Mouse (Mus musculus) forebrain, embryonic 14.5 days (tissue): ENCODE measurements at regions not wholly inside any gene's neighbourhood (a gene's known extent, or its start where the extent isn't known, plus 50 kb on each side); places are given as distances from the start of the nearest gene placed in this dataset.
"Not testable (repeated sequence)": the region's sequence is repeated elsewhere in the genome, so short reads cannot be mapped to it uniquely, and the experiment has no call there.

Source experiments
- ATAC-seq: fragments of 200-750 bp; cut with Nextera tagmentation; 2 replicates; pipeline ENCODE4 v1.8.0; 2017; ENCODE audit warnings: mild to moderate bottlenecking, moderate library complexity
- DNase-seq: peaks from one replicate; pipeline ENCODE4 v3.0.0-alpha.2; 2015; ENCODE audit warnings: low spot score
- H3K27ac ChIP-seq: fragments of 300-500 bp; sonication (generic); 2 replicates; pipeline ENCODE4 v1.5.1; 2014; ENCODE audit warnings: low read depth, mild to moderate bottlenecking, control low read depth, low read length, moderate library complexity
- H3K27me3 ChIP-seq: fragments of 300-500 bp; sonication (generic); replicated peaks from 2 replicates; pipeline ENCODE4 v1.6.1; 2014; ENCODE audit warnings: low read length, control low read depth, mixed read lengths; ENCODE audit not compliant: control insufficient read depth, insufficient read depth
- H3K36me3 ChIP-seq: fragments of 300-500 bp; sonication (generic); 2 replicates; pipeline ENCODE4 v1.6.1; 2014; ENCODE audit warnings: low read length, control low read depth; ENCODE audit not compliant: control insufficient read depth, insufficient read depth
- H3K4me1 ChIP-seq: fragments of 300-500 bp; sonication (generic); 2 replicates; pipeline ENCODE4 v1.6.1; 2014; ENCODE audit warnings: antibody characterized with exemption, low read length, control low read depth; ENCODE audit not compliant: control insufficient read depth, insufficient read depth
- H3K4me2 ChIP-seq: fragments of 300-500 bp; sonication (generic); 2 replicates; pipeline ENCODE4 v1.6.1; 2014; ENCODE audit warnings: mild to moderate bottlenecking, control low read depth, low read length
- H3K4me3 ChIP-seq: fragments of 300-500 bp; sonication (generic); 2 replicates; pipeline ENCODE4 v1.5.1; 2014; ENCODE audit warnings: low read depth, low read length, control low read depth
- H3K9ac ChIP-seq: fragments of 300-500 bp; sonication (generic); 2 replicates; pipeline ENCODE4 v1.6.1; 2014; ENCODE audit warnings: mild to moderate bottlenecking, low read length, control low read depth, moderate library complexity
- H3K9me3 ChIP-seq: fragments of 300-500 bp; sonication (generic); replicated peaks from 2 replicates; pipeline ENCODE4 v1.6.1; 2016; ENCODE audit warnings: low read length, control low read depth, mixed read lengths; ENCODE audit not compliant: control insufficient read depth
- WGBS: fragments of 180-500 bp; shearing (Covaris S2); extraction: QIAGEN DNeasy Blood & Tissue Kit; methylation state at CpG from one replicate; pipeline ENCODE4 v1.1.7; 2014; 5-methylcytosine and 5-hydroxymethylcytosine counted together

DNA sequence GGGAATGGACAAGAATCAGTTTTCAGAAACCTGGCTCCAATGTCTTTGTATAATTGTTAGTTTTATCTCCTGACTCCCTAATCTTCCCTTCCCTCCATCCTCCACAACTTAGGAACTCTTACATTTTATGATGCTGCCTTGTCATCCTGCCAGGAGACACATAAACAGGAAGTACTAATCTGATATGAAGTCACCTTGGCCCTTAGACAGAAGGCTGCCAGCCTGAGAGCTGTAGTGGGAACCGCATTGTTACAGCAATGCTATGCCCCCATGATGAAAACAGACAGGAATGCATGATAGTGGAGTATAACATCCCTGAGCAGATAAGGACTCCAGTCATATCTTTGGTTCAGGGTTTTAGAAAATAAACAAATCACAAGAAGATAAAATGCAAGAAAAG is 734.8 kb upstream of the 4930452B06Rik start:
- ATAC-seq (no peak), DNase-seq (no peak)
- Histone ChIP-seq H3K4me3 (no peak overlapping the region), H3K4me1 (no peaks in the 10 kb centered on the region), H3K27me3 (no peaks in the 10 kb centered on the region), H3K36me3 (no peaks in the 10 kb centered on the region), H3K4me2 (no peak overlapping the region), H3K9me3 (no peaks in the 10 kb centered on the region), H3K27ac (no peak overlapping the region), H3K9ac (no peak overlapping the region)
- 89% methylated on average over 1 of the region's 1 CpGs for WGBS

DNA sequence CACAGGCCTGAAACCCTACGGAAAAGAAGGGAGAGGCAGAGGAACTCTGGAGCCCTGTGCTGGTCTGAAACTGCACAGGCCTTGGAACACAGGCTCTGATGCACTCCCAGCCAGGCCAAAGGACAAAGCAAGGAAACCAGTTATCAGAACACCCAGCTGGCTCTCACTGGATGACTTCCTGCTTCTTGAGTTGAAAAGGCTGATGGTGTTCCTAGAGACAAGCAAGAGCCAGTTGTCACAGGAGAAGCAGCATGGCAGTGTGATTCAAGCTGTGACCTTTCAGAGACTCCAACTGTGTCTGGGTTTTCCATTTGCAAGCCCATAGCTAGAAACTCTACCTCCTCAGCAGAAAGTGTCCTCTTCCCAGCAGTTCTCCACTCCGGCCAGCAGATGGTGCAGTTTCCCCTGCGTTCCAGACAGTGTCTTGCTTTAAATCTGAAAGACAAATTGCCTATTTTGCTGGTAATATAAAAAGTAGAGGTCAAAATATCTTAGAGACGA is 727.3 kb upstream of the 4930452B06Rik start:
- Histone ChIP-seq H3K4me3 (no peak overlapping the region), H3K36me3 (no peaks in the 10 kb centered on the region), H3K27ac (no peak overlapping the region), H3K27me3 (no peaks in the 10 kb centered on the region), H3K4me2 (no peak overlapping the region), H3K4me1 (no peaks in the 10 kb centered on the region), H3K9me3 (no peaks in the 10 kb centered on the region), H3K9ac (no peak overlapping the region)
- peak; percentile 85 for DNase-seq
- 20% methylated on average over 4 of the region's 4 CpGs for WGBS
- ATAC-seq: peak; percentile 73

- not testable (repeated sequence) for H3K4me2 ChIP-seq, H3K4me1 ChIP-seq, H3K27me3 ChIP-seq, H3K27ac ChIP-seq, ATAC-seq, H3K36me3 ChIP-seq, H3K9ac ChIP-seq, DNase-seq, H3K4me3 ChIP-seq, H3K9me3 ChIP-seq
- WGBS: 92% methylated on average over 5 of the region's 5 CpGs
Observed at GRCm38 (mm10) chr14:9389878-9390536, 724.0 kb upstream of the 4930452B06Rik start.

DNA sequence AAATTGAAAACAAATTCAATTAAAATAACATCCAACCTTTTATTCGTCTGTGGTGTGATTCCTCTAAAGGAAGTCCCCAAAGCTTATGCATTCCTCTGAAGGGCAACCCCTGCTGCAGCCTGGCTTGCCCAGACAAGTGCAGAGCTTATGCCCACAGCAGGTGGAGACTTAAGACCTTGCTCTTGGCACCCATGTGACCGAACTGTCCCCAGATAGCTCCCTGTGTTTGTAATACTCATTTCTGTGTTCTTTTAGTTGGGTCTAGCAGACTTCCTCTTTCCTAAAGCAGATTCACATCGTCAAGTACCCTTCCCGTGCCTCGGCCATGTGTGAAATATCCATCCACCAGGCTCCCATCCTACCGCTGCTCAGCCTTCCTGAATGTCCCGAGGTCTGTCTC is 723.1 kb upstream of the 4930452B06Rik start:
- Histone ChIP-seq H3K4me3 (no peak overlapping the region), H3K9me3 (no peaks in the 10 kb centered on the region), H3K27ac (no peak overlapping the region), H3K27me3 (no peaks in the 10 kb centered on the region), H3K36me3 (no peaks in the 10 kb centered on the region), H3K4me1 (no peaks in the 10 kb centered on the region), H3K9ac (no peak overlapping the region), H3K4me2 (no peak overlapping the region)
- WGBS: 88% methylated on average over 7 of the region's 7 CpGs
- DNase-seq (no peak), ATAC-seq (no peak)
